Mouse (Mus musculus) heart, postnatal 4 days (tissue): ENCODE results near the gene Tead2. TPM values are rescaled to one million over a fixed set of nuclear protein-coding genes. Genes with fewer than 3 reads are reported as not detected.
A peak's percentile ranks its signal among the peaks of the same experiment; 100 is the strongest.

ENCODE experiments used
- DNase-seq: peaks from one replicate; pipeline ENCODE4 v3.0.0; 2021
- total RNA-seq, 2 experiments: library from RNA; stranded (reverse); gene quantifications; 2 replicates each; pipeline ENCODE4 v1.2.3; 2021

The Tead2 gene
- total RNA-seq, 2 experiments from 2014 or later, result 66.4 to 69.4 TPM

DNA sequence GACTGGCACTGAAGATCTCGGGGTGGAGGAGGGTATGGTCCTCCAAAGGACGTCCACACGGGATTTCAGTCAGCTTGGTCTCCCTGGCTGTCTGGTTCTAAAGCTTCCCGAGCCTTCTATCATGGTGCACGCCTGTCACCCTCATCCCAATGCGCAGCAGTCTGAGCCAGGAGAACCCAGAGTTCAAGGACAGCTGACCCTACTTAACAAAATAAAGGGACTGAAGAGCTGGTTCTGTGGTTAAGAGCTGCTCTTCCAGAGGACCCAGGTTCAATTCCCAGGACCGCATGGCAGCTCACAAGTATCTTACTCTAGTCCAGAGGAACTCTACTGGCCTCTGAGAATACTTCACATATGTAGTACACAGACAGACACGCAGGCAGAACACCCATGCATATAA lies 13.5 kb downstream of the Tead2 start:
- no peak for DNase-seq

GRCm38 (mm10) chr7:45229459-45230203 lies 14.1 kb downstream of the Tead2 start:
- no peak for DNase-seq

GRCm38 (mm10) chr7:45231192-45231591 lies 15.6 kb downstream of the Tead2 start:
- DNase-seq, result no peak

- no peak for DNase-seq
Measured at GRCm38 (mm10) chr7:45231941-45232340, 16.4 kb downstream of the Tead2 start.

GRCm38 (mm10) chr7:45232716-45233465 lies 17.3 kb downstream of the Tead2 start:
- no peak for DNase-seq

- DNase-seq, result peak; percentile 50
Measured at GRCm38 (mm10) chr7:45233580-45234332, 18.2 kb downstream of the Tead2 start.

DNA sequence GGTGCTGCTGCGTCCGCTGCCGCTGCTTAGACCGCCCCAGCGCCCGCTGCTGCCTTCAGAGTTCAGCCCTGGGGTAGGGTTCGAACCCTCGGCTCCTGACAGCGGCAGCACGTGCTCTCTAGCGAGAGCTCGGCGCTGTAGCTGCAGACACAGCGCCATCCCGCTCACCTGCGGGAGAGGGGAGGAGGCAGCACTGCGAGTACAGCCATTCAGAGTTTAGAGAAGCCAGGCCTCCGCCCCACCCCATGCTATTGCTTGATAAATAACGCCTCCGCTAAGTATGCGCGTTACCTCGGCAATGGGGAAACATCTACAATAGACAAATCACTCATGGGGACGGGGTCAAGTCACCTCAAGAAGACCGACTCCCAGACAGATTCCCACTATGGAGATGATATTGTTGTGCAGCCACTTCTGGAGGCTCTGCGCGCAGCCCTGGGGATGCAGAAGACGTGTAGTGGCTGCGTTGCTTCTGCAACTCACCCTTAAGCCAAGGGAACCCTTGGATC lies 18.8 kb downstream of the Tead2 start:
- DNase-seq, result no peak

GRCm38 (mm10) chr7:45234922-45235571 lies 19.5 kb downstream of the Tead2 start:
- DNase-seq, result peak; percentile 50

DNA sequence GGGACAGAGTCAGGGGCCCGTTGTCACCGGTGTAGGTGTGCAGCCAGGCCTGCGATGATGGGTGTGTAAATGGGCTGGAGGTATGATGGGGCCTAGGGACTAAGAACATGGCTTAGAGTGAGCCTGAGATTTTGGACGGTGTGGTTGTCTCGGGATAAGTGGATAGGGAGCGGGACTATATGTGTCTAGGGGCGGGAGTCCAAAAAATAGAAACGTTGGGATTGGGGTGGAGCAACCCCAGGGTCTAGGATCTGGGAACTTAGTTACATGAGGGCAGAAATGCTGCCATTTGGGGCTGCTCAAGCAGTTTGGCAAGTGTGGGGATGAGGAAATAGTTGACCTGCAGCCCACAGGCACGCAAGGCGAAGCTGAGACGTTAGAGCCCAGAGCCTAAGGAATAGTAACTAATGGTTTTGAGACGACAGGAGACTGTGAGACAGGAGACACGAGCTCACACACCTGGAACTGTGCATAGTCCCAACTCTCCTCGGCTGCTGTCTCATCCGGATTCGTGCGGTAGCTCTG lies 20.2 kb downstream of the Tead2 start:
- peak; percentile 32 for DNase-seq

- no peak for DNase-seq
Measured at GRCm38 (mm10) chr7:45237747-45238699, 22.5 kb downstream of the Tead2 start.

DNA sequence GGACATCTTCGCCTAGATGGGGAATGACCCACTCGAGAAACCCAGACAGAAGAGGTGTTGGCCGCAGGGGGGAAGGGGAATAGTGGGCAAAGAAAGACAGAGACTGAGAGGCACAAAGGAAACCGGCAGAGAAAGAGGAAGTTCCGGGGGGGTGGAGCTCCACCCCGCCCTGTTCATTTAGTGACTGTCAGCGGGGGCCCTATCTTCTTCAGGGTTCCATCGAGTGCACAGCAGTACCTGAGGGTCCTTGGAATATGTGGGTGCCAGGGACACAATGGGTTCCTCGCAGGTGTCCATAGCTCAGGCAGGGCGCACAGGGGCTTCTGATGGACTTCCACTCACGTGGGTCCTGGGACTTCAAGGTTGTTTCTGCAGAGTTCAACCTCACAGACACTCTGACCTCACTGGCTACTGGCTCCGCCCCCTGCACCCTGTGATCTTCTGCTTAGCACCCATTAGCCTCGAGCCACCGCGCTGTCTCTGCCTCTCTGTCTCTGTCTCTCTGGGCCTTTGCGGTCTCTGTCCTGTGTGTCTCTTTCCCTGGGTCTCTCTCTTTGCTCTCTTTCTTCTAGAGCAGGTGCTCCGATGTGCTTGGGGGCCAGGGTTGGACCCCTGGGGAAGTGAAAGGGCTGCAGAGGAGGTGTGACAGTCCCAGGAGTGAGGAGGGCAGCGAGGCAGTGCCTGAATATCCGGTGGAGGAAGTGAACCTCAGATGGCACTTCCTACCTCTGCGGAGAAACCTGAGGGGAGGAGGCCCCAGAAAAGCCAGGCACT lies 23.4 kb downstream of the Tead2 start, which contains the start of gene Cd37:
TSS of gene Cd37 (minus strand) at position 393 of the 774 bp plus-strand sequence.
- DNase-seq, result no peak

DNA sequence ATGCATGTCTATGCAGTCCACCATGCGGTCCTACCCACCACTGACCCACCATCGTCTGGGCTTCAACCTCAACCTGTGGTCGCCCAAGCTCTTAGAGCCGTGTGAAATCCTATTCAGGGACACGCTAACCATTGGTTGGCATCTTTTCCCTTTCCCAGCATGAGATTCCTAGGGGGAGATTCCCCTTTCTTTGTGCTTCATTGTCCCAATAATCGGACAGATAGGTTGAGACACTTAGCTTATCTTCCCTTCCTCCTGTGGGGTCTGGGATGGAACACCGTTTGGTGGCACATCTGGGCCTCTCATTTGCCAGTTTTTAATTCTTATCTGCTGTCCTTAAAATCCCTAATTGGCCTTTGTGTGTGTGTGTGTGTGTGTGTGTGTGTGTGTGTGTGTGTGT lies 24.6 kb downstream of the Tead2 start:
- no peak for DNase-seq

- peak; percentile 41 for DNase-seq
Measured at GRCm38 (mm10) chr7:45240633-45241388, 25.3 kb downstream of the Tead2 start, which contains the start of gene Slc6a16. TSS of gene Slc6a16 (plus strand) at chr7:45241085.

GRCm38 (mm10) chr7:45241389-45241749 lies 25.8 kb downstream of the Tead2 start:
- no peak for DNase-seq

DNA sequence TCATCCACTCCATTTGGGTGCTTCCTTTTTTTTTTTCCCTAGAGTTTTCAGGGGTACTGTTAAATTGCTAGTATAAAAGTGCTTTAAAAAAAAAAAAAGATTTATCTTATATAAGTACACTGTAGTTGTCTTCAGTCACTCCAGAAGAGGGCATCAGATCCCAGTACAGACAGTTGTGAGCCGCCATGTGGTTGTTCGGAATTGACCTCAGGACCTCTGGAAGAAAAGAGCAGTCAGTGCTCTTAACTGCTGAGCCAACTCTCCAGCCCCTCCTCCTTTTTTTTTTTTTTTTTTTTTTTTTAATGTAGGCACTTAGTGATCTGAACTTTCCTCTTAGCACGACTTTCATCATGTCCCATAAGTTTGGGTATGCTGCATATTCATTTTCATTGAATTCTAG lies 32.1 kb downstream of the Tead2 start:
- DNase-seq, result no peak

DNA sequence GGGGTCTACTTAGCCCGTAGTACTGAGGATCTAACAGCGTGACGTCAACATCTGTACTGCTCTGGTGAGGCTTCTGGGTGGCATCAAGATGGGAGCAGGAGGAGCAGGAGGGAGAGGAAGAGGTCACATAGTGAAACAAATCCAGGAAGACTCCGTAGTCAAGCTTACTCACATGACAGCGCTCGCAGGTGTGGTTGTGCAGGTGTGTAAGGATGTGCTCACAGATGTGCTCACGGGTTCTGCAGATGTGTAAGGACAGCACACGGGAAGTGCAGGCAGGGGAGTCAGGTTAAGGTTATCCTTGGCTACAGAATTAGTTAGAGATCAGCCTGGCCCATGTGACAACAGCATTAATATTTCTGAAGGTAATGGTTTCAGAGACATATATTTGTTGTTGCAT lies 38.3 kb downstream of the Tead2 start:
- DNase-seq, result no peak

GRCm38 (mm10) chr7:45255822-45256221 lies 40.3 kb downstream of the Tead2 start:
- DNase-seq, result peak; percentile 40

DNA sequence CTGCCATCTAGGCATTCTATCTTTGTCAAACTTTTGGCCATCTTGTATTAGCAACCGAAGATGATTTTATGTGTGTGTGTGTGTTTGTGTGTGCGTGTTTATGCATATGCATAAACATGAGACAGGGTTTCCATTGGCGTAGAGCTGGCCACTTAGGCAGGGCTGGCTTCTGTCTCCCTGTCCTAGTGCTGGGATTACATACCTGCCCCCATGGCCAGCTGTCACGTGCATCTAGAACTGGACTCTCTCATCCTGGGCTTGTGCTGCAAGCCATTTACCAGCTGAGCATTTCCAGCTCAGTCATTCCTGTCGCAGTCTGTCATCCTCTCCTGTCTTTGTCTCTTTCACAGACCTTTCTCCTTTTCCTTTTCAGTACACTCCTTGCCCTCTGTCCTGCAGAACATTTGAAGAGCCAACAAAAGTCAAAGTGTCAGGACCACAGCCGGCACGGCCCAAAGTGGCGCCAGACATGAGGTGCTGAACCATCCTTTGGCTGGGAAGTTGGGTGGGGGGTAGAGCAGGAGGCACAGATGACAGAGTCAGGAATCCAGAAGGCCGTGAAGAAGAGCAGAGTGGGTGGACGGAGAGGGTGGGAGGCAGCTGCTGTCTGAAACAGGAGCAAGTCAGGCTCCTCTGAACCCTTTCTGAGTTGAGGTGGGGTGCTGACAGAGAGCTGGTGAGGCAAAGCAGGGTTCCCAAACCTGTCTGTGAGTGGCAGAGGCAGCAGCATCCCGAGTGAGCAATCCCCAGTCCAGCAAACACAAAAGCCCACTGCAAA lies 41.7 kb downstream of the Tead2 start:
- DNase-seq, result no peak
